Mouse (Mus musculus) liver, postnatal 0 days (tissue): ENCODE measurements around the gene Psd4.

ENCODE experiments used
- CTCF ChIP-seq: sonication (generic); IDR thresholded peaks from 2 replicates; pipeline ENCODE4 v1.5.1; 2016; ENCODE audit warnings: antibody characterized with exemption, low read depth
- EP300 ChIP-seq: IDR thresholded peaks from 2 replicates; pipeline ENCODE4 v1.6.1; 2016; ENCODE audit warnings: antibody characterized with exemption, low read depth, mild to moderate bottlenecking

GRCm38 (mm10) chr2:24383636-24384035, 16.3 kb downstream of the Psd4 start:
- TF ChIP-seq EP300 (no peak), CTCF (no peak)
